Mouse (Mus musculus) MEL (cell line): ENCODE data around the gene U2af2. TPM values are rescaled to one million over a fixed set of nuclear protein-coding genes. Genes with fewer than 3 reads are reported as not detected.
"Not testable (repeated sequence)": the region's sequence is repeated elsewhere in the genome, so short reads cannot be mapped to it uniquely, and the experiment has no call there.

Experiments used
- DNase-seq: peaks from one replicate; pipeline ENCODE4 v3.0.0; 2011; ENCODE audit warnings: low read depth, low spot score
- H3K27ac ChIP-seq: 2 replicates; pipeline ENCODE4 v1.5.1; 2012; ENCODE audit warnings: low read depth, mild to moderate bottlenecking, control low read depth, low read length, moderate library complexity; ENCODE audit not compliant: control insufficient read depth
- H3K27me3 ChIP-seq, 2 experiments: fragments of 150-350 bp in 1 of 2; sonication (generic) in 1 of 2; 2 replicates each; pipeline ENCODE4 v1.6.1; 2012; ENCODE audit warnings: low read length in 2 of 2, mild to moderate bottlenecking in 2 of 2, improper control_type of control experiment in 1 of 2, moderate library complexity in 1 of 2; ENCODE audit not compliant: insufficient read depth in 2 of 2, control insufficient read depth in 1 of 2
- H3K36me3 ChIP-seq, 2 experiments: 2 replicates each; pipeline ENCODE4 v1.6.1; 2012 to 2014; ENCODE audit warnings: low read length in 2 of 2, improper control_type of control experiment in 1 of 2, inconsistent platforms in 1 of 2, mild to moderate bottlenecking in 1 of 2; ENCODE audit not compliant: insufficient read depth in 2 of 2, control insufficient read depth in 1 of 2
- H3K4me1 ChIP-seq, 2 experiments: fragments of 150-350 bp in 1 of 2; sonication (generic) in 1 of 2; 2 replicates each; pipeline ENCODE4 v1.6.1; 2012; ENCODE audit warnings: low read length in 2 of 2, improper control_type of control experiment in 1 of 2, mild to moderate bottlenecking in 1 of 2; ENCODE audit not compliant: insufficient read depth in 2 of 2, control insufficient read depth in 1 of 2
- H3K4me3 ChIP-seq, 2 experiments: fragments of 150-350 bp in 1 of 2; sonication (generic) in 1 of 2; 2 replicates each; pipeline ENCODE4 v1.5.1; 2012; ENCODE audit warnings: low read depth in 2 of 2, low read length in 2 of 2, mild to moderate bottlenecking in 2 of 2, moderate library complexity in 2 of 2, control low read depth in 1 of 2, improper control_type of control experiment in 1 of 2; ENCODE audit not compliant: control insufficient read depth in 1 of 2, insufficient read depth in 1 of 2
- H3K79me2 ChIP-seq: 2 replicates; pipeline ENCODE4 v1.6.1; 2012; ENCODE audit warnings: mild to moderate bottlenecking, low read length, moderate library complexity; ENCODE audit not compliant: control insufficient read depth, poor library complexity, insufficient read depth
- H3K9ac ChIP-seq: 2 replicates; pipeline ENCODE4 v1.6.1; 2012; ENCODE audit warnings: low read depth, mild to moderate bottlenecking, control low read depth, low read length, moderate library complexity; ENCODE audit not compliant: control insufficient read depth, poor library complexity, severe bottlenecking
- H3K9me3 ChIP-seq: fragments of 150-350 bp; sonication (generic); replicated peaks from 2 replicates; pipeline ENCODE4 v1.6.1; 2012; ENCODE audit warnings: mild to moderate bottlenecking, low read length, improper control_type of control experiment, moderate library complexity; ENCODE audit not compliant: insufficient read depth
- CHD1 ChIP-seq: IDR thresholded peaks from 2 replicates; pipeline ENCODE4 v1.6.1; 2012; ENCODE audit warnings: low read depth, mild to moderate bottlenecking, inconsistent platforms, low read length, improper control_type of control experiment
- CHD2 ChIP-seq: IDR thresholded peaks from 2 replicates; pipeline ENCODE4 v1.6.1; 2011; ENCODE audit warnings: low read length, improper control_type of control experiment
- CTCF ChIP-seq, 3 experiments: IDR thresholded peaks in 2 of 3; conservative IDR thresholded peaks in 1 of 3; 2 replicates each; pipeline ENCODE4 v1.5.1; 2011 to 2012; ENCODE audit warnings: low read length in 3 of 3, low read depth in 2 of 3, mild to moderate bottlenecking in 2 of 3, improper control_type of control experiment in 1 of 3, inconsistent platforms in 1 of 3, mixed read lengths in 1 of 3, moderate library complexity in 1 of 3; ENCODE audit not compliant: control insufficient read depth in 1 of 3, insufficient read depth in 1 of 3, poor library complexity in 1 of 3, severe bottlenecking in 1 of 3
- E2F4 ChIP-seq: IDR thresholded peaks from 2 replicates; pipeline ENCODE4 v1.6.1; 2011; ENCODE audit warnings: low read depth, low read length, improper control_type of control experiment, borderline replicate concordance
- ETS1 ChIP-seq: IDR thresholded peaks from 2 replicates; pipeline ENCODE4 v1.6.1; 2012; ENCODE audit warnings: low read depth, mild to moderate bottlenecking, inconsistent platforms, low read length, improper control_type of control experiment, moderate library complexity
- GABPA ChIP-seq: IDR thresholded peaks from 2 replicates; pipeline ENCODE4 v1.6.1; 2012; ENCODE audit warnings: low read depth, mild to moderate bottlenecking, inconsistent platforms, low read length, improper control_type of control experiment, moderate library complexity
- GATA1 ChIP-seq: IDR thresholded peaks from 2 replicates; pipeline ENCODE4 v1.6.1; 2011; ENCODE audit warnings: low read depth, low read length, improper control_type of control experiment
- HCFC1 ChIP-seq: IDR thresholded peaks from 2 replicates; pipeline ENCODE4 v1.6.1; 2012; ENCODE audit warnings: low read depth, mild to moderate bottlenecking, inconsistent platforms, low read length, improper control_type of control experiment, moderate library complexity
- JUND ChIP-seq: IDR thresholded peaks from 2 replicates; pipeline ENCODE4 v1.6.1; 2011; ENCODE audit warnings: low read depth, mild to moderate bottlenecking, improper control_type of control experiment, low read length
- KAT2A ChIP-seq: conservative IDR thresholded peaks from 2 replicates; pipeline ENCODE4 v1.6.1; 2012; ENCODE audit warnings: low read depth, low read length, improper control_type of control experiment, inconsistent platforms
- MAFK ChIP-seq: IDR thresholded peaks from 2 replicates; pipeline ENCODE4 v1.6.1; 2011; ENCODE audit warnings: low read depth, mild to moderate bottlenecking, low read length, improper control_type of control experiment, borderline replicate concordance
- MAX ChIP-seq: IDR thresholded peaks from 2 replicates; pipeline ENCODE4 v1.6.1; 2011; ENCODE audit warnings: low read length, improper control_type of control experiment
- MAZ ChIP-seq: IDR thresholded peaks from 2 replicates; pipeline ENCODE4 v1.6.1; 2012; ENCODE audit warnings: low read depth, mild to moderate bottlenecking, inconsistent platforms, low read length, improper control_type of control experiment
- MXI1 ChIP-seq: IDR thresholded peaks from 2 replicates; pipeline ENCODE4 v1.6.1; 2011; ENCODE audit warnings: mild to moderate bottlenecking, low read depth, low read length, improper control_type of control experiment
- MYB ChIP-seq: IDR thresholded peaks from 2 replicates; pipeline ENCODE4 v1.6.1; 2011; ENCODE audit warnings: mild to moderate bottlenecking, low read depth, low read length, improper control_type of control experiment
- MYC ChIP-seq: IDR thresholded peaks from 2 replicates; pipeline ENCODE4 v1.6.1; 2011; ENCODE audit warnings: low read depth, mild to moderate bottlenecking, low read length, improper control_type of control experiment, moderate library complexity
- NRF1 ChIP-seq: IDR thresholded peaks from 2 replicates; pipeline ENCODE4 v1.6.1; 2014; ENCODE audit warnings: low read depth, mild to moderate bottlenecking, inconsistent platforms, low read length, improper control_type of control experiment, moderate library complexity; ENCODE audit not compliant: poor library complexity, insufficient read depth, severe bottlenecking
- POLR2AphosphoS2 ChIP-seq: IDR thresholded peaks from 2 replicates; pipeline ENCODE4 v1.6.1; 2011; ENCODE audit warnings: low read length, improper control_type of control experiment
- RAD21 ChIP-seq: IDR thresholded peaks from 2 replicates; pipeline ENCODE4 v1.6.1; 2011; ENCODE audit warnings: mild to moderate bottlenecking, low read depth, low read length, improper control_type of control experiment
- RCOR1 ChIP-seq: IDR thresholded peaks from 2 replicates; pipeline ENCODE4 v1.6.1; 2012; ENCODE audit warnings: low read depth, mild to moderate bottlenecking, inconsistent platforms, low read length, improper control_type of control experiment
- TBP ChIP-seq: IDR thresholded peaks from 2 replicates; pipeline ENCODE4 v1.8.0; 2011; ENCODE audit warnings: low read depth, low read length, improper control_type of control experiment
- TCF12 ChIP-seq: IDR thresholded peaks from 2 replicates; pipeline ENCODE4 v1.6.1; 2014; ENCODE audit warnings: low read depth, mild to moderate bottlenecking, inconsistent platforms, low read length, improper control_type of control experiment, moderate library complexity
- USF1 ChIP-seq: IDR thresholded peaks from 2 replicates; pipeline ENCODE4 v1.6.1; 2014; ENCODE audit warnings: low read depth, mild to moderate bottlenecking, inconsistent platforms, low read length, improper control_type of control experiment, moderate library complexity
- USF2 ChIP-seq, 2 experiments: IDR thresholded peaks; 2 replicates each; pipeline ENCODE4 v1.6.1; 2011 to 2012; ENCODE audit warnings: improper control_type of control experiment in 2 of 2, low read length in 2 of 2, borderline replicate concordance in 1 of 2, inconsistent platforms in 1 of 2, low read depth in 1 of 2, mild to moderate bottlenecking in 1 of 2; ENCODE audit not compliant: insufficient read depth in 1 of 2
- ZKSCAN1 ChIP-seq: IDR thresholded peaks from 2 replicates; pipeline ENCODE4 v1.6.1; 2012; ENCODE audit warnings: low read depth, mild to moderate bottlenecking, inconsistent platforms, low read length, improper control_type of control experiment, moderate library complexity
- ZMIZ1 ChIP-seq: IDR thresholded peaks from 2 replicates; pipeline ENCODE4 v1.6.1; 2012; ENCODE audit warnings: low read depth, mild to moderate bottlenecking, inconsistent platforms, low read length, improper control_type of control experiment, moderate library complexity
- ZNF384 ChIP-seq: IDR thresholded peaks from 2 replicates; pipeline ENCODE4 v1.6.1; 2012; ENCODE audit warnings: low read depth, mild to moderate bottlenecking, inconsistent platforms, low read length, improper control_type of control experiment
- polyA plus RNA-seq, 2 experiments: library from polyadenylated mRNA; stranded (reverse) in 1 of 2; unstranded in 1 of 2; fragments of >175 nt in 1 of 2; fragments of >200 nt in 1 of 2; gene quantifications; 2 replicates each; pipeline versions ENCODE4 v1.2.1 to v1.2.4; 2012; ENCODE audit warnings: low replicate concordance in 2 of 2, low read depth in 1 of 2; ENCODE audit not compliant: insufficient read length in 2 of 2, insufficient read depth in 1 of 2, missing spikeins in 1 of 2
- total RNA-seq: library from RNA; depleted of rRNA; stranded (reverse); fragments of 300-350 nt; gene quantifications from 2 replicates; pipeline ENCODE4 v1.2.3, GENCODE M21; 2012

Gene U2af2
- total and polyA plus RNA-seq, 3 experiments = 311 to 491 (median 477) TPM

GRCm38 (mm10) chr7:5076931-5077330 lies 15.0 kb downstream of the U2af2 start (continued):
- TF ChIP-seq HCFC1 (no peak), MAFK (no peak; the same call in 1 of the 2 replicates), ZNF384 (no peak), USF2 (IDR thresholded peaks at IDR 0.05; ENCODE audit: borderline replicate concordance in 1 of 2, insufficient read depth in 1 of 2, low read depth in 1 of 2, low read length in 2 of 2) (no peak)

- peaks cover 24 to 43% of the 10 kb centered on the region in 2 experiments for H3K36me3 ChIP-seq
Observed at GRCm38 (mm10) chr7:5079365-5080009, 17.5 kb downstream of the U2af2 start.

GRCm38 (mm10) chr7:5080010-5080751 lies 18.2 kb downstream of the U2af2 start, which contains the start of gene Epn1:
TSS of gene Epn1 (plus strand) at chr7:5080235.
- Histone ChIP-seq H3K36me3 (peaks cover 27 to 50% of the 10 kb centered on the region in 2 experiments), H3K4me1 (peaks cover 15 to 40% of the 10 kb centered on the region in 2 experiments)
- TF ChIP-seq HCFC1 (peak; percentile 95), KAT2A (peak; percentile 80), MAZ (peak; percentile 75; the same call in 1 of the 2 replicates), MXI1 (peak; percentile 80), TCF12 (peak; percentile 50), CHD1 (no peak), MYB (no peak), ZKSCAN1 (no peak), ZMIZ1 (peak; percentile 77; the same call in 1 of the 2 replicates), GABPA (no peak), POLR2AphosphoS2 (peak; percentile 99), RAD21 (no peak), NRF1 (peak; percentile 52; the same call in 1 of the 2 replicates), E2F4 (no peak), JUND (no peak), MAX (peak; percentile 83), GATA1 (no peak), RCOR1 (peak; percentile 43; the same call in 1 of the 2 replicates), CTCF (IDR thresholded peaks at IDR 0.05 in 2 of 3, conservative IDR thresholded peaks at IDR 0.05 in 1 of 3; ENCODE audit: control insufficient read depth in 1 of 3, insufficient read depth in 1 of 3, low read depth in 2 of 3, low read length in 3 of 3, poor library complexity in 1 of 3, severe bottlenecking in 1 of 3) (0 out of 6 replicates have a peak, but pooled peaks of 1 of the 3 experiments have one; percentile 0), MYC (no peak), USF1 (peak; percentile 79), ETS1 (peak; percentile 60; the same call in 1 of the 2 replicates), CHD2 (no peak; the same call in 1 of the 2 replicates), TBP (no peak)

More at GRCm38 (mm10) chr7:5079365-5080009, 17.5 kb downstream of the U2af2 start:
- not testable (repeated sequence) for H3K9me3 ChIP-seq, DNase-seq, H3K27me3 ChIP-seq
- Histone ChIP-seq H3K4me1 (peaks cover 12 to 34% of the 10 kb centered on the region in 2 experiments), H3K9ac (peak overlapping the region; percentile 59), H3K4me3 (peak overlapping the region; percentile 17 to 30; a peak in 2 of 4 replicates), H3K79me2 (peaks cover 34% of the 10 kb centered on the region), H3K27ac (peak overlapping the region; percentile 78)

More at GRCm38 (mm10) chr7:5080010-5080751, 18.2 kb downstream of the U2af2 start, which contains the start of gene Epn1:
- peak within 1 kb of the TSS; percentile 82 for H3K27ac ChIP-seq
- H3K9me3 ChIP-seq = no peaks in the 10 kb centered on the region
- peak within 1 kb of the TSS; percentile 69 to 95 for H3K4me3 ChIP-seq
- H3K9ac ChIP-seq = peak within 1 kb of the TSS; percentile 91
- peak; percentile 96 for DNase-seq
- no peaks in the 10 kb centered on the region for H3K27me3 ChIP-seq
- H3K79me2 ChIP-seq = peaks cover 39% of the 10 kb centered on the region
